Mouse (Mus musculus) cerebellum, adult 9-10 months (tissue): Measurements from ENCODE around the gene Armc6.
"Not testable (repeated sequence)": the region's sequence is repeated elsewhere in the genome, so short reads cannot be mapped to it uniquely, and the experiment has no call there.

Experiments
- DNase-seq: peaks from one replicate; pipeline ENCODE4 v3.0.0; 2022

The Armc6 gene

DNA sequence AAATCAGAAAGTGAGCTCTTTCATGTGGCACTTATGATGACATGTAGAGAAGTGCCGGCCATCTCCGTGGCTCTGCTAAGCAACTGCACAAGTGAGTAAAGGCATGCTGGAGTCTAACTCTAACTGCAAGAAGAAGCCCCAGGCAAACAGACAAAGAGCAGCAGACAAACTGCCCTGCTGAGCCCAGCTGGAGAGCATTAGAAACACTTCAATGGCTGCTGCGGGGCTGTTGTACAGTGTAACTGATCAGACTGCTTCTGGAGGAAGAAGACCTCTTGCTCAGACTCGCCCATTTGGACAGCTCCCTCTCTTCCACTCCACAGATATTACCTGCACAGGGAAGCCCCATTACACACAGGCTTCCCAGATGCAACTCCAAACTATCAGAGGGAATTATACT lies 6.3 kb downstream of the Armc6 start:
- no peak for DNase-seq

DNA sequence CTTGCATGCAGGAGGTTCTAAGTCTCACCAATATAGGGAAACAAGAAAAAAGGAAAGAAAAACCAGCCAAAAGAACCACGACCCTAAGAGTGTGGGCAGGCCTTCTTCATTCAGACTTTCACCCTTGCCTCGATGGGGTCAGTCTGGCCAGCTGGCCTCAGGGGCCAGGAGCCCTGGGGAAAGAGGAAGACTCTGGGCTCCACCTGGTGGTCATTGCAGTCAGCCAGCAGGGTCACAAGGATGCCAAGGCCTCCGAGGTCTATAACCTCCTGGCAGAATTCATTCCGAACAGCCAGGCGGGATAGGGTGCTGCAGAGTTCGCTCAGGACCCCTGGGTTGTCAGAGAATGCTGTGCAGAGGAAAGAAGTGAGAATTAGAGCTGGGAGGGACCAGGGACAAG lies 10.9 kb downstream of the Armc6 start:
- no peak for DNase-seq

DNA sequence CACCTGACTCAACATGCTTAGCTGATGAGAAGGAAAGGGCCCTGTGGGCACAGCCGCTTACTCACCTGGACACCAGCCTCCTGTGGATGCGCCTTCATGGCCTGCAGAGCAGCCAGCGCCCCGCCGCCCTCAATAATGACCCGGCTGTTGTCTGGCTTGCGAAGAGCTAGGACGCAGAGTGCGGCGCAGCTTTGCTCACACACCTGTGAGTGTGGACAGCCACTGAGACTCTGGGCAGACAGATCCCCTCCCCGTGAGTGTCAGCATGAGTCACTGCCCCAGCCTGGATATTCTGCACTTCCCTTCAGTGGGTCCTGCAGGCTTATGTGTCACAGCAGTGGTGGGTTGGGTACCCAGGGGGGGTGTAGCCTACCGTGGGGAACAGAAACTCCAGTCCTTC lies 12.2 kb downstream of the Armc6 start:
- DNase-seq = no peak

DNA sequence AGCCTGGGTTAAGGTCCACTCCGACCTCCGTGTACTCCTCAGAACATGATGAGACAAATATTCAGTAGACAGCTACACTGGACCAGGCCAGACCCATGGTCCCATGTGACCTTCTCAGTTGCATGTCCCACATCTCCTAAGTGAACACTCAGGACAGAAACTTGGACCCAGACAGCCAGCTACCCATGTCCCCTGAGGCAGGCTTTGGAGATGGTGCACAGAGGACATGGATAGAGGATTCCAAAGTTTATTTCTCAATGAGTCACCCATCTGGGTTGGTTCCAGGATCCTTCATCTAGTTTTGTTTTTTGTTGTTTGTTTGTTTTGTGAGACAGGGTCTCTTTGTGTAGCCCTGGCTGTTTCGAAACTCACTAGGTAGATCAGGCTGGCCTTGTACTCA lies 13.4 kb downstream of the Armc6 start:
- DNase-seq = no peak

DNA sequence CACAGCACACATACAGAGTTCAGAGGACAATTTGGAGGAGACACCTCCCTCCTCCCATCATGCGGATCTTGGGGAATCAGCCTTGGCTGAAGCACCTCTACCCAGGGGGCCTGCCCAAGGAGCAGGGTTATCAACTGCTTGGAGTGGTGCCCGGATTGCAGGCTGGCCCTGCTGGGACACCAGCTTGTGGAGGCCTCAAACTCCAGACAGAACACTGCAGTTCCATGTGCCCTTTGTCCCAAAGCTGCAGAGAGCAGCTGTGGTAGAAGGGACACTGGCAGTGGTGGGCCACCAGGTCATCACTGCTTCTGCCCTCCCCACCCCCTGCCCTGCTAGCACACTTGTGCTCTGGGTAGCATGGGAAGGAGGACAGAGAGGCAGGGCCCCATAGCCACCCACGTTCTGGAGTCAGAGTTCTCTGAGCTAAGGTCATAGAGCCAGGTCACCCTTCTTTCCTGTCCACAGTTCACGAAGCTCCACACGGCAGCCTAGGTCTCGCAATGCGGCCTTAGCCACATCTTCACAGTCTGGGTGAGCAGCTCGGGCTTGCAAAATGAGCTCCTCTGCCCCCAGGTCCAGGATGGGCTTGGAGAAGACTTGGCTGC lies 13.9 kb downstream of the Armc6 start:
- DNase-seq = no peak

DNA sequence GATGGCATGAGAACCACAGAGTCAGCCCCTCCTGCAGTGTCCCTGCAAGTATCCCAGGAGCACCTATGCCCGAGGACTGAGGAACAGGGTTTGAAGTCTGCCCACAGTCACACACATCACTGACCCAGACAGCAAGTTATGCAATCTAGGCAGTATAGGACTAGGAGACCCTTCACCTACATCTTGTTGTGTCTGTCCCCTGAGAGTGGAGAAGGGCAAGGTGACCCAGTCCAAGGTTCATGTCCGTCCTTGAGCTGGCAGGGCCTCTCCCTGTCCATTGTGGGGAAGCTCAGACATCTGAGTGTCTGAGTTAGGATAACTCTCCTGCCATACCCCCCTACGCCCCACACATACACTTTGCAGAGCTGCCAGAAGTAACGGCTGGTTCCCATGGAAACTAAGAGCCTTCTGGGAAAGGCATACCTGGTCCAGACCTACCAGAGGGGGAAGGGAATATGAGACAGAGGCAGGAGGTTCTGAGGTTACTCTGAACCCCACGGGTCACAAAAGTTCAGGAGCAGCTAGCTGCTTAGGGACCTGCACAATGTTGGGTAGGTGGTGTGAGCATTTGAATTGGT lies 15.1 kb downstream of the Armc6 start:
- DNase-seq = no peak

DNA sequence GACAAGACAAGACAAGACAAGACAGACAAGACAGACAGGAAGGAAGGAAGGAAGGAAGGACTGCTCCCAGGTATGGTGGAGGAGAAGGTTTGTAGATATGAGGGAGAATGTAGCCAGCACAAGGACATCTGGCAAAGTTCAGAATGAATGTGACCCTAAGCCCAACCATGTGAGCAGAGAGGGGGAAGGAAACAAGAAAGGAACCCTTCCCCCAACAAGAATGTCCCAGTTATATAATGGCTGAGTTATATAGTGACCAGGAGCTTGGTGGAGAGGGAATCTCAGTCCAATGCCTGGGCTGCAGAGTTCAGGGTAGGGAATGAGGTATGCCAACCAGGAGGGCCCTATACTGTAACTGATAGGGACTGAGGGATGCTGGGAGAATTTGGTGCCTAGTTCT lies 16.8 kb downstream of the Armc6 start:
- DNase-seq = no peak

DNA sequence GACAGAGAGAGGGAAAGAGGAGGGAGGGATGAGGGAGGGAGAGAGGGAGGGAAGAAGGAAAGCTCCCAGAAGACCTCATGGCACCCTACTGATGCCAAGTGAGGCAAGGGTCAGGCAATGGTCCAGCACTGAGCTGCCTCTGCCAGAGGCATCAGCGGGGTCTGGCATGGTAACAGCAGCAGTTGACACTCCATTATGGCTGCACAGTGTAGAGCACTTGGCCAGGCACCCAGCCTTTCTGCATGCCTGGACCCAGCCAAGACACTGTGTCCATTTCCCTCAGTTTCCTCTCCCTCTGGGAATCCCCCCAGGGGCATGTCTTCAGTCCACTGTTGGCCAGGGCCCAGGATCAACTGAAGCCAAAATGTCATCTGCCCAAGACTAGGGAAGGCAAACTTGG lies 17.7 kb downstream of the Armc6 start:
- DNase-seq = peak; percentile 85

DNA sequence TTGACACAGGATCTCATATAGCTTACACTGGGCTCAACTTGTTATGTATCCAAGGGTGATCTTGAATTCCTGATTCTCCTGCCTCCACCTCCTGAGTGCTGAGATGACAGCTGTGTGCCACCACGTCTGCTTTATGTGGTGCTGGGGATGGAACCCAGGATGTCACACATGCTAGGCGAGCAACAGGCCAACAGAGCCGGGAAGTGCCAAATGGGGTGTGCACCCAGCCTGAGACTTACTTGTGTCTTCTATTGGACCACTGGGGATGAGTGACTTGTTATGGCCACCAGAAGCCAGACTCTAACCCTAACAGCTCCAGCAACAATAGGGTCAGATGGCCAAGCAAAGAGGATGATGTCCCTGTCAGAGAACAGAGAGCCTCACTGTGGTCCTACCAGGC lies 18.1 kb downstream of the Armc6 start:
- not testable (repeated sequence) for DNase-seq

DNA sequence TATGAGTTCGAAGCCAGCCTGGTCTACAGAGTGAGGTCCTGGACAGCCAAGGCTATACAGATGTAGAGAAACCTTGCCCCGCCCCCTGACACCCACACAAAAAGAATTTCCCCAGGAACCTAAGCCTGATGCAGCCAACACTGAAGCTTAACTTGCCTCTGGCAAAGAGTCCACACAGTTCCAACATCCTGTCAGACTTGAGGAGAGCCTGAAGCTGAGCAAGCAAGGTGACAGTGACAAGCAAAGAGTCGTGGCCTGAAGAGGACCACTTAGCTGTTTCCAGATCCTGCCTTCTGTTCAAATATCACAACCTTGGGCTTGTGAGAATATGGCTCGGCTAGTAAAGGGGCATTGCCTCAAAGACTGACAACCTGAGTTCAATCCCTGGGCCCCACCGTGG lies 19.2 kb downstream of the Armc6 start:
- DNase-seq = no peak

DNA sequence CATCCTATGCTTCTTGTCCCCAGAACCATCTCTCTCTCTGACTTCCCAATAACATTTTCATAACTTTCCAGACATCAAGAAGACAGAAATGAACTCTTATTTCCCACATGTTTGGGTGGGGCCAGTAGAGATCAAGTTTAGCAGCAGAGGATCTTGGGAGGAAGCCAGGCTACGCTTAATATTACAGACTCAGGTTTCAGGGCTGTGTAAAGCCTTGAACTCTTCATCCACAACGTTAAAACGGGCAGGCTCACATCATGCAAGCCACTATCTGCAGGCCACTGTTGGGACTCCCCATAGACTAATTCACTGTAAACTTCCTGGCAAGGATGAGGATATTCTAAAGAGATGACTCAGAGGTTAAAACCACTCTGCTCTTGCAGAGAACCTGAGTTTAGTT lies 19.9 kb downstream of the Armc6 start:
- DNase-seq = peak; percentile 59

DNA sequence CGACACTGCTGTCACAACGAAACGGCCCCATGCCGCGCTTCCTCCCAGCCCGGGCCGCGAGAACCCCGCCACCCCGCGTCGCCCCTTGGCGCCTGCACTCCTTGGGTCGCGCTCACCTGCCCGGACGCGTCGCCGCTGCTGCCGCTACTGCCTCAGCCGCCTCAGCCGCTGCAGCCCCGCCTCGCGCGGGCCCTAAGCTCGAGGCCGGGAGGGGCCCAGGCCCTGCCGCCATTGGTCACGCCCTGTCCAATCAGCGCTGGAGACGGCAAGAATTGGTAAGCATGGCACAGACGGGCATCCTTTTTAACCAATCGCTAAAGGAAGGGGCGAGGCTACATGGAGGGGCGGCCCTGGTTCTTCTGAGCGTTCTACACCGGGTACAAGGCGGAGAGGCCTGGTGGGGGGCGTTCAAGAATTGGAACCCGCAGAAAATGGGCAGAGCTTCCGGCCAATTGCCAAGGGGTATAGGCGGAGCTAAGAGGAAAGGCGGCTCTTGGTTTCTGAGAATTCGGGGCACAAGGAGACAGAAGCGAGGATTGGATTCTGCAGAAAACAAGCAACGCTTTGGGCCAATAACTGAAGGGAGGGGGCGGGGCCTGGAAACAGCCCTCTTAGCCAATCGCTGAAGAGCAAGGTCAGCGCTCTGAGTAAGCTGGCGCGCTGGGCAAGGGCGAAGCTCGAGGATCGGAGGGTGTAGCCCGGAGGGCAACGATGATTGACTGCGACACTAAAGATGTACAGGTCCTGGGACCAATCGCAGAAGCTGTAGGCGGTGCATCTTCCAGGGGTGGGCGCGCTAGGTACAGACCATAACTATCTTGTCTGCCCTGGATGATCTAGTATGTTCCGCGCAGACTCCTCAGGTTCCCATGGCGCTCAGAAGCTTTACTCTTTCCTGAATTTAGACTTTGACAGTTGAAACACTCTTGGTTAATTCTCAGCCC lies 21.9 kb downstream of the Armc6 start, which contains the start of gene Slc25a42:
Gene Slc25a42, minus strand, starts transcription at position 194 of the 944 bp plus-strand sequence.
- peak; percentile 100 for DNase-seq

DNA sequence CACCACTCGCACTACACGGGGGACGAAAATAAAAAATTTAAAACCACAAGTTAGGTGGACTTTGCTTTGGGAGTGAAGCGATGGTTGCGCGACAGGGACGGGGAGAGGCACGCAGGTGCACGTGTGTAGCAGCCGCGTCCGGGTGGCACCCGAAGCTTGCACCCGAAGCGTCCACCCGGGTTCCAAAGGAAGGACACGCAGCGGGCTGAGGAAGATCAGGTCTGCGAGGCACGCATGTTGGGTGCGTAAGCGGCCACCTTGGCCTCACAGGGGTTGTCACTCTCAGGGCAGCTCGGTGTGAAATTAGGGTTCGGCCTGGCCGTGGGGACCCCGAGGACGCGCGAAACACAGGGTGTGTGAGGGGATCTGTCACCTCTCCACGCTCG lies 22.5 kb downstream of the Armc6 start:
- DNase-seq = no peak

DNA sequence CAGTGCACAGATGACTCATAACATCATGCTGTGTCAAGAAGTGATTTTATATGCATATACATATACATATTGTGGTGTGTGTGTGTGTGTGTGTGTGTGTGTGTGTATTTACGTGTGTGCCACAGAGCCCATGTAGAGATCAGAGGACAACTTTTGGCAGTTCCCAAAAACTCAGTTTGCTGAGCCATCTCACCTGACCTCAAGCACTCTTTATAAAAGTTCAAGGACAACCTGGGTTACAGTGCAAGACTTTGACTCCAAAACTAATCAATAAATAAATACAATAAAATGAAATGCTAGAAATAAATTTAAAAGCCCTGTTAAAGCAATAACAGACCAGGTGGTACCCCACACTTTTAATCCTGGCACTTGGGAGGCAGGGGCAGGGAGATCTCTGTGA lies 23.0 kb downstream of the Armc6 start:
- no peak for DNase-seq

DNA sequence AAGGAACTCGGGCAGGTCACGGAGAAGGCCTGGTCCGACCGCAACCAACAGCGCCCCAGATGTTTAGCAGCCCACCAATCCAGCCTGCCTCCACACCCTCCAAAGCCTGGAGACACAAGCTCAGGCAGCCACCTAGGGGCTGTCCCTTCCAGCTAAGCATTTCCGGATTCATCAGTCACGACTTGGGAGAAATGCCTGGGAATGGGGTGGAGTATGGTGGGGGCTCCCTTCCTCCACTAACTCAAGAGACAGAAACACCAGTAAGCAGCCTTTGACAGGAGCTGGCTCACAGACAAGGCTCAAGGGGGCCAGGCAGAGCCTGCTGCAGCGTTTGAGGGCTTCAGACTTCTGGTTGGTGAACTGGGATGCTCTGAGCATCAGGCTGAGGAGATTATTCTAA lies 23.7 kb downstream of the Armc6 start:
- peak; percentile 49 for DNase-seq

DNA sequence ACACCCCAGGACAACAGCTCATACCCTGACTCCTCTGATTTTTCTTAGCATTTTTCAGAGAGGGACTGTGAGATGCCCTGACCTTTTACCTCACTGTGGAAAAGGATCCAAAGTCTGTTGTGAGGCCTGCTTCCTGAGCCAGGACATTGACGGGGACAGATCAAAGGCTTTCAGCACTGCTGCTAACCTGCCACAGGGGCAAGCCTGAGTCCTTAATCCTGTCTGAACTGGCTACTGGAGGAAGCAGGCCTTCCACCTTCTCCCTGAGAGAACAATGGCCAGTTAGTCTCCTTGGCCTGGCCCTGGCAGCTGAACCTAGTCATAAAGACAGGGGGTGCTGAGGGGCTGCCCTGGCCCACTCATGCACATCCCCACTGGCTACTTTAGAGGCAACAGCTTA lies 26.1 kb downstream of the Armc6 start:
- no peak for DNase-seq

DNA sequence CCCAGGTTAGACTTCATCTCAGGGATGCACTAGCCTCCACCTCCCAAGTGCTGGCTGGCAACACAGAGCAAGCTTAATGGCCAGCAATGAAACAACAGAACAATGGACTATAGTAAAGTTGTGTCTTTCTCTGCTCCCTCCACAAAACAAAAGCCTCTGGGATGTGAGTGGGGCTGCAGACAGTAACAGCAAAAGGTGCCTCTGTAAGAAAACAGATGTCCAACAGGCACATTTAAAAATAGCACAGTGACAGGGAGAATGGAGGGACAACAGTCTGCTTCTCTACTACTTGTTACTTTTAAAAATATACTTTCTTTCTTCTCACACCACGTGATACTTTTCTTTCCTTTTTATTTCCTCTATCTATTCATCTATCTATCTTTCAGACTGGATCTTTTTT lies 29.5 kb downstream of the Armc6 start:
- no peak for DNase-seq

DNA sequence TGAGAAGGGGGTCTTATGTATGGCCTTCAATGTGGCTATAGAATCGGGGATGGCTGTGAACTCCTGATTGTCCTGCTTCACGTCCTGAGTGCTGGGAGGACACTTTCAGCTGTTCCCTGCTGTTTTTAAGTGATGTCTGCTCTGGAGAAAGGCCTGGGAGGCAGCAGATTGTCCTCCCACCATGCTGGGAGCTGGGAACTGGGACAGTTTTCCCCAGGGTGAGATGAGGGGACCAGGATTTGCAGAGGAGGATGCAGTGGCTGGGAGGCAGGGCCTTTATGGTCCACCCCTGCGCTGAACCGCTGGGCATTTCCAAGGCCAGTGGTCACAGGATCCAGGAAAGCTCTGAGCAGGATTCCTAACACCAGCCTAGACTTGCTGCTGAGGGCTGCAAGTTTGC lies 31.2 kb downstream of the Armc6 start:
- no peak for DNase-seq

DNA sequence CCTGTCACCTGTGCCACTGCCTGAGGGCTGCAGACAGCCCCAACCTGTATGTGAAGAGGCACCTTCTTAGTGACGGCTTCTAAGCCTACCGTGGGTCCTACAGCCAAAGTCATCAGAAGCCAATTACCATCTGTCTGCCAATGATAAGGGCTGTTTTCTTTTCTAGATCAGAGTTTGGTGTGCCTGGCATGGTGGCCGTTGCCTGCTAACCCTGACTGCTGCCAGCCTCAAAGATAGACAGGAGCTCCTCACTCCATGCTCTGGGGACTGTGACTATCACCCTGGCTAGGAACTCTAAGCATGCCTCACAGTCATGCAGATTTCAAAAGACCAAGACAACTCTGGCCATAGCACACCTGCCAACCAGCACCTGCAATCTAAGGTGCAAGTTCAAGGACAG lies 32.8 kb downstream of the Armc6 start:
- DNase-seq = no peak

DNA sequence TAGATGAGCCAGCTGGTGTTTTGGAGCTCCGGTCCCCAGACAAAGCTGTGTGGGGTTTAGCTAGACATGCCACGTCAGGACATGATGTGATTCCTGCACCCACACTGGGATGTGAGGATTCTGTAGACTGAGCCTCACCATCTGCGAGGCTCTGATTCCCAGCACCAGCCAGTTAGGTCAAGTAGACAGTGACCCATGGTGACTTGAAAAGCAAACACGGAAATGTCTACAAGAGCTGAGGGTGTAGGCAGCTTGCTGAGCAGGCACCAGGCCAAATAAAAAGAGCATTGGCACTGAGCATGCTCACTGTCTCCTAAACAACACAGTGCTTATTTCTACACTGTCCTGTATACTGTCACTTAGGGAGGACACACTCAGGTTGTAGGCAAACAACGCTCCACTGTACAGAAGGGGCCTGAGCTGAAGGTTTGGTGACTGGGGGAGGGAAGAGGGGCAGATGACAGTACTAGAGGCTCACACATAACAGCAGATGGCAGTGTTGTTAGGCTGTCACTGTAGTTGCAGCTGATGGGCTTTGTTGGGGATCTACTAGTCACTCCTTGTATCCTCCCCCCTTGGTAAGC lies 34.1 kb downstream of the Armc6 start:
- DNase-seq = peak; percentile 78

DNA sequence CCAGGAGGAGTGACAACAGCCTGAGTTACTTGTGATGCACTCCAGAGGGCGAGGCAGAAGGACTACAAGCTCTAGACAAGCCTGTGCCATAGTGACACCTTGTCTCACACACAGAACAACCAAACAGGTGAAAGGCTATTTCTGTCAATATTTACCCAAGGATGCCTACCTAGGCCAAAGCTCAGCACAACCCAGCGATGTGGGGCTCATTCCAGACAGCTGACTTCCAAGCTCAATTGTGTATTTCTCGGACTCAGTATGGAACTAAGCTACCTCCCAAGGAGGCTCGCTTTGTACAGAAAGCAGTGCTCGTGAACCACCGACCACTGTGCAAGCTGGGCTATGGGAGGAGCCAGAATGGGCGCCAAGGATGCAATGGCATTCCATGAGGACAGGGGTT lies 36.7 kb downstream of the Armc6 start:
- no peak for DNase-seq

DNA sequence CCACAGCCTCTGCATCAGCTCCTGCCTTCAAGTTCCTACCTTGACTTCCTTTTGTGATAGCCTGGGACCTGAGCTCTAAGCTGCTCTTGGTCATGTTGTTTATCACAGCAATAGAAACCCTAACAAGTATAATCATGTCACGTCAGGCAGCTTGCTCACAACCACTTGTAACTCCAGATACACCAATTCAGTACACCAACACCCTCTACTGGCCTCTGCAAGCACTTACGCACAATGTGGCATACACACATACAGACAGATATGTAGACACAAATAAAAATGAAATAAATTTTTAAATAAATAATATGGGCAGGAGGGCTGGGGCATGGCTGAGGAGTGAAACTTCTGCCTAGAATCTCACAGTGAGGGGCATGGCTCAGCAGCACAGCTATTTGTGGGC lies 38.5 kb downstream of the Armc6 start:
- no peak for DNase-seq

DNA sequence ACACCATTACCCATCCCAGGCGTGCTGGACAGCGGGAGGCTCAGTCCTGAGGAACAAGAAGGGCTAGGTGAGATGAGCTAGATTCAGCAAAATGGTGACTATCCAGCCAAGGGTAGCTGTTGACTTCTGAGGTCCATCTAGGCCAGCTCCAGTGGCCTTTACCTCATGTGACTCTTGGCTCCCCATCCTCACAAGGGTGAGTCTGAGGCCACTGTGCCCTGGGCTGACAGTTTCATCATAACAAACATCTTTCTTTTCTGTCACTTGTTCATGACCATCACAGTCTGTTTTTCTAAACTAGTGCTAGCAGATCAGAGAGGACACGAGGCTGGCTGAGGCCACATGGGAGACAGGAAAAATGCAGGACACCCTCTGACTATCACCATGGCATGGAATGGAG lies 40.1 kb downstream of the Armc6 start:
- no peak for DNase-seq

DNA sequence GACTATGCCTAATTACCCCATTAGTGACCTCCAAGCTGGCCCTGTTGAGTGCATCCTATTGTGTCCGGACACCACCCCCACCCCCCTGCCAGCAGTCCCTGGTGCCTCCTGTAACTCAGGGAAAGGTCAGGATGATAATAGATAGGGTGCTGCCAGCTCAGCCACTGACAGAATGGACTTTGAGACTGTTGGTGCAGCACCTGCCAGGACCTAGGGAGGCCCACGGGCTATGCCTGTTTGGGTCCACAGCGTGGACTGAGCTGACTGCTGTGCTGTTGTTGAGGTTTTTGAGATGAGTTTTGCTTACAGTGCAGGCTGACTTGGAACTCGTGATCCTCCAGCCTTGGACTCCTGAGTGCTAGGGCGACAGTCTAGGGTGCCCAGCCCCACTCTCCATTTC lies 41.0 kb downstream of the Armc6 start:
- no peak for DNase-seq
